Mouse (Mus musculus) olfactory bulb, adult 2 months (tissue): Measurements from ENCODE around the gene Nkx3-2.

Experiments used
- CTCF ChIP-seq: fragments of 200-500 bp; IDR thresholded peaks from 2 replicates; pipeline ENCODE4 v1.5.1; 2012; ENCODE audit warnings: low read depth, mild to moderate bottlenecking, low read length, moderate library complexity; ENCODE audit not compliant: insufficient read depth
- POLR2A ChIP-seq: fragments of 200-500 bp; IDR thresholded peaks from 2 replicates; pipeline ENCODE4 v1.6.1; 2012; ENCODE audit warnings: mild to moderate bottlenecking, low read depth, low read length, moderate library complexity; ENCODE audit not compliant: insufficient read depth

GRCm38 (mm10) chr5:41758671-41759639 is 5.3 kb downstream of the Nkx3-2 start:
- TF ChIP-seq CTCF (no peak), POLR2A (no peak)
